ENCODE assay signal across 10 mouse cellular contexts in the genomic region with DNA sequence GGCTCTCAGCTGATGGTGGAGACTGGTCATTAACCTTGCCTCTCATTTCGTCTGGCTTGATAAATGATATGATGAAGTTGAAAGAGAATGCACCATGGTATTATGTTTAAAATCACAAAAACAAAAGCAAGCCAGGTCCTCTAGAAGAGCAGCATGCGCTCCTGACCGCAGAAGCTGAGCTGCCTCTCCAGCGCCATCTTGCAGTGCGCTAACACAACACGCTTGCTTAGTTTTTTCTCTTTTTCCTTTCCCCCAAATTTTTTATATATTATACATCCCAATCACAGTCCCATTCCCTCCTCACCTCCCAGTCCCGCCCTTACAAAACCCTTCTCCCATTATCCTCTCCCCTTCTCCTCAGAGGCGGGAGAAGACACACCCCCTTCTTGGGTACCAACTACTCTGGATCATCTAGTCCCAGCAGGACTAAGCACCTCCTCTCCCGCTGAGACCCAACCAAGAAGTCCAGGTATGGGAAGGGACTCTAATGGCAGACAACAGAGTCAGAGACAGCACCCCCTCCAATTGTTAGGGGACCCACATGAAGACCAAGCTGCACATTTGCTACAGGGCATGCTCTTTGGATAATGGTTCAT. TPM values are rescaled to one million over a fixed set of nuclear protein-coding genes. Genes with fewer than 3 reads are reported as not detected.
DNase-seq lines count a peak whose midpoint lies in the region; ATAC-seq and TF ChIP-seq lines count a peak whose summit lies in the region.
"Had no signal": no experiment of that assay in that cellular context is flagged by ENCODE, and none has a peak within 500 bp of the region (broad histone marks: within the 10 kb centered on the region; RNA-seq: fewer than 3 reads in every experiment).

No protein-coding gene starts in this region.

- no peak for ATAC-seq in intestine, postnatal 0 days

- H3K36me3 ChIP-seq in testis, adult 2 months (ENCODE audit: control insufficient read depth, insufficient read depth, low read length): no peaks in the 10 kb centered on the region
- H3K36me3 ChIP-seq in intestine, postnatal 0 days (ENCODE audit: control insufficient read depth, insufficient read depth): no peaks in the 10 kb centered on the region

- H3K4me1 ChIP-seq in testis, adult 2 months (ENCODE audit: control insufficient read depth, insufficient read depth, low read length): no peaks in the 10 kb centered on the region; the same call in 1 of the 2 replicates
- no peaks in the 10 kb centered on the region for H3K4me1 ChIP-seq in intestine, postnatal 0 days (replicated peaks; ENCODE audit: control insufficient read depth, insufficient read depth, low read length)
- peaks cover 8% of the 10 kb centered on the region for H3K4me1 ChIP-seq in olfactory bulb, adult 2 months (ENCODE audit: control insufficient read depth, insufficient read depth, low read length)

- peak; percentile 75 for DNase-seq in heart, adult 11 months
- DNase-seq in heart, adult 8-10 months (ENCODE audit: low spot score): no peak
- DNase-seq in testis, postnatal 10 days (ENCODE audit: low spot score): no peak
- DNase-seq in adrenal gland, adult 2 months: no peak
- no peak for DNase-seq in Muller cell, postnatal 12 days (ENCODE audit: inconsistent ontology term)

- no peak for TF ChIP-seq POLR2A in testis, adult 2 months (IDR thresholded peaks at IDR 0.05; ENCODE audit: control insufficient read depth, low read depth, low read length)
- no peak for TF ChIP-seq POLR2A in olfactory bulb, adult 2 months (IDR thresholded peaks at IDR 0.05; ENCODE audit: insufficient read depth, low read depth, low read length)

- H3K9ac ChIP-seq in intestine, postnatal 0 days (ENCODE audit: low read depth, low read length): no peak overlapping the region

- WGBS in intestine, postnatal 0 days: 13% methylated on average over 9 of the region's 9 CpGs
- 4% methylated on average over 9 of the region's 9 CpGs for WGBS in olfactory bulb, adult 2 months

- H3K4me2 ChIP-seq in intestine, postnatal 0 days (replicated peaks; ENCODE audit: low read depth): peak overlapping the region; percentile 61

- no peaks in the 10 kb centered on the region for H3K27me3 ChIP-seq in testis, adult 2 months (ENCODE audit: control insufficient read depth, insufficient read depth, low read length)
- peaks cover 13% of the 10 kb centered on the region; the same call in 1 of the 2 replicates for H3K27me3 ChIP-seq in intestine, postnatal 0 days (replicated peaks; ENCODE audit: control insufficient read depth, insufficient read depth, low read length)
- H3K27me3 ChIP-seq: CH12.LX had no signal

- peak overlapping the region; percentile 39; the same call in 1 of the 2 replicates for H3K4me3 ChIP-seq in testis, adult 2 months (ENCODE audit: control insufficient read depth, low read depth, low read length)
- H3K4me3 ChIP-seq in intestine, postnatal 0 days (ENCODE audit: low read depth, low read length): peak overlapping the region; percentile 29
- peak overlapping the region; percentile 46 for H3K4me3 ChIP-seq in olfactory bulb, adult 2 months (ENCODE audit: insufficient read depth, low read depth, low read length)

- H3K27ac ChIP-seq in testis, adult 2 months (ENCODE audit: control insufficient read depth, insufficient read depth, low read depth, low read length): no peak overlapping the region
- no peak overlapping the region for H3K27ac ChIP-seq in intestine, postnatal 0 days (ENCODE audit: low read depth, low read length)
- H3K27ac ChIP-seq in olfactory bulb, adult 2 months (ENCODE audit: insufficient read depth, low read depth, low read length): peak overlapping the region; percentile 55

- no peak; the same call in 1 of the 2 replicates for TF ChIP-seq CTCF in testis, adult 2 months (IDR thresholded peaks at IDR 0.05; ENCODE audit: control insufficient read depth, insufficient read depth, insufficient replicate concordance, low read depth, low read length)
- peak; percentile 55 for TF ChIP-seq CTCF in intestine, postnatal 0 days (IDR thresholded peaks at IDR 0.05; ENCODE audit: low read depth)
- TF ChIP-seq CTCF in olfactory bulb, adult 2 months (IDR thresholded peaks at IDR 0.05; ENCODE audit: insufficient read depth, low read depth, low read length): peak; percentile 23; the same call in 1 of the 2 replicates

- no peaks in the 10 kb centered on the region for H3K9me3 ChIP-seq in intestine, postnatal 0 days (ENCODE audit: control insufficient read depth)

RNA-seq across cellular contexts. Expression of a gene that starts 0.4 kb away (rescaled TPM):
- total RNA-seq in heart, adult 8-10 months (2022): 1 to 10 TPM; 2.6 to 5.7 (median 3.8) TPM
- 0.68 and 1.1 TPM in 2 replicates for polyA plus RNA-seq in testis, adult 2 months (2012; rRNA removed)
- 0.08 and 0.14 TPM in 2 replicates for polyA plus RNA-seq in intestine, postnatal 0 days (2015; fragmentation: Nextera tagmentation; extraction: Ambion mirVana)
- polyA plus RNA-seq in olfactory bulb, adult 2 months (2012; ENCODE audit: insufficient read depth, insufficient read length, low replicate concordance, missing spikeins): not detected in 2 replicates
- total RNA-seq in adrenal gland, adult 2 months (2021): under 1 TPM; 0.31 to 0.46 TPM
- 0.11 and 0.16 TPM in 2 replicates for polyA plus RNA-seq in adrenal gland, adult 2 months (2012; rRNA removed)
- total RNA-seq: CH12.LX had no signal
- polyA plus RNA-seq: spleen, adult 2 months had no signal

RNA-seq across cellular contexts. Expression of a gene that starts 43.5 kb away (rescaled TPM):
- not detected for total RNA-seq in heart, adult 8-10 months (2022)
- polyA plus RNA-seq in testis, adult 2 months (2012; rRNA removed): 5.8 and 6.2 TPM in 2 replicates
- polyA plus RNA-seq in intestine, postnatal 0 days (2015; fragmentation: Nextera tagmentation; extraction: Ambion mirVana): 0.17 and 0.20 TPM in 2 replicates
- polyA plus RNA-seq in olfactory bulb, adult 2 months (2012; ENCODE audit: insufficient read depth, insufficient read length, low replicate concordance, missing spikeins): not detected in 2 replicates
- total RNA-seq in adrenal gland, adult 2 months (2021): under 1 TPM in 1 of 2 experiments, not detected in 1; 0.09 TPM
- polyA plus RNA-seq in adrenal gland, adult 2 months (2012; rRNA removed): 0.10 and 0.18 TPM in 2 replicates
- total RNA-seq: CH12.LX had no signal
